ENCODE assay signal across 8 mouse cellular contexts in genomic region chr5:45521601-45522000, GRCm38 (mm10). TPM values are rescaled to one million over a fixed set of nuclear protein-coding genes. Genes with fewer than 3 reads are reported as not detected.
A peak's percentile ranks its signal among the peaks of the same experiment; 100 is the strongest.
DNase-seq lines count a peak whose midpoint lies in the region; ATAC-seq lines count a peak whose summit lies in the region.
"Had no signal": no experiment of that assay in that cellular context is flagged by ENCODE, and none has a peak within 500 bp of the region (broad histone marks: within the 10 kb centered on the region; RNA-seq: fewer than 3 reads in every experiment).

No protein-coding gene starts in this region.

- H3K4me2 ChIP-seq in neural tube, embryonic 11.5 days (ENCODE audit: low read depth): peak overlapping the region; percentile 75; the same call in 1 of the 2 replicates
- H3K4me2 ChIP-seq in forebrain, embryonic 16.5 days (ENCODE audit: low read length): peak overlapping the region; percentile 98; the same call in 1 of the 2 replicates
- H3K4me2 ChIP-seq in liver, embryonic 13.5 days: peak overlapping the region; percentile 88

- no peaks in the 10 kb centered on the region for H3K9me3 ChIP-seq in neural tube, embryonic 11.5 days (ENCODE audit: control insufficient read depth, low read length)
- no peaks in the 10 kb centered on the region for H3K9me3 ChIP-seq in forebrain, embryonic 16.5 days (ENCODE audit: control insufficient read depth, low read length)
- no peaks in the 10 kb centered on the region for H3K9me3 ChIP-seq in liver, embryonic 13.5 days (replicated peaks)

- no peaks in the 10 kb centered on the region for H3K36me3 ChIP-seq in neural tube, embryonic 11.5 days (ENCODE audit: control insufficient read depth, insufficient read depth, low read length)
- peaks cover 8% of the 10 kb centered on the region for H3K36me3 ChIP-seq in forebrain, embryonic 16.5 days (ENCODE audit: control insufficient read depth, insufficient read depth)
- peaks cover 32% of the 10 kb centered on the region for H3K36me3 ChIP-seq in liver, embryonic 13.5 days

- H3K27ac ChIP-seq in neural tube, embryonic 11.5 days (ENCODE audit: low read depth, low read length): no peak overlapping the region
- H3K27ac ChIP-seq in forebrain, embryonic 16.5 days (ENCODE audit: low read length): no peak overlapping the region
- H3K27ac ChIP-seq in liver, embryonic 13.5 days: no peak overlapping the region

- 0 out of 2 replicates have a peak overlapping the region, but pooled peaks have one; percentile 69 for H3K4me3 ChIP-seq in neural tube, embryonic 11.5 days (ENCODE audit: low read depth, low read length)
- H3K4me3 ChIP-seq in forebrain, embryonic 16.5 days (replicated peaks; ENCODE audit: low read length): no peak overlapping the region
- peak overlapping the region; percentile 80 for H3K4me3 ChIP-seq in liver, embryonic 13.5 days (replicated peaks)

- DNase-seq in neural tube, embryonic 11.5 days (ENCODE audit: low spot score): no peak
- DNase-seq in neural tube, embryonic 10.5 days (ENCODE audit: extremely low spot score, low spot score): no peak
- no peak for DNase-seq in liver, embryonic 13.5 days
- no peak for DNase-seq in left cerebral cortex, postnatal 10 days (ENCODE audit: extremely low spot score in 1 of 2, low spot score in 2 of 2)
- no peak for DNase-seq in cerebellum, postnatal 4 days (ENCODE audit: low spot score in 2 of 2)
- DNase-seq: thymus, adult 2 months had no signal

- 95% methylated on average over 6 of the region's 6 CpGs for WGBS in neural tube, embryonic 11.5 days
- 90% methylated on average over 6 of the region's 6 CpGs for WGBS in forebrain, embryonic 16.5 days
- WGBS in liver, embryonic 13.5 days (ENCODE audit: insufficient replicate concordance): 71% methylated on average over 6 of the region's 6 CpGs

- no peaks in the 10 kb centered on the region for H3K27me3 ChIP-seq in neural tube, embryonic 11.5 days (ENCODE audit: control insufficient read depth, insufficient read depth, low read length)
- no peaks in the 10 kb centered on the region for H3K27me3 ChIP-seq in forebrain, embryonic 16.5 days (replicated peaks; ENCODE audit: control insufficient read depth, insufficient read depth, low read length)
- H3K27me3 ChIP-seq in liver, embryonic 13.5 days: no peaks in the 10 kb centered on the region

- no peak overlapping the region for H3K9ac ChIP-seq in neural tube, embryonic 11.5 days (ENCODE audit: low read length)
- no peak overlapping the region for H3K9ac ChIP-seq in forebrain, embryonic 16.5 days (replicated peaks; ENCODE audit: low read depth, low read length)
- H3K9ac ChIP-seq in liver, embryonic 13.5 days: peak overlapping the region; percentile 83

- H3K4me1 ChIP-seq in neural tube, embryonic 11.5 days (ENCODE audit: control insufficient read depth, insufficient read depth, low read length): peaks cover 3% of the 10 kb centered on the region; the same call in 1 of the 2 replicates
- peaks cover 17% of the 10 kb centered on the region for H3K4me1 ChIP-seq in forebrain, embryonic 16.5 days (replicated peaks; ENCODE audit: control insufficient read depth, insufficient read depth, low read length)
- H3K4me1 ChIP-seq in liver, embryonic 13.5 days (replicated peaks): peaks cover 18% of the 10 kb centered on the region

- ATAC-seq in neural tube, embryonic 11.5 days (ENCODE audit: insufficient read depth, low FRiP score, low TSS enrichment): no peak
- no peak for ATAC-seq in forebrain, embryonic 16.5 days
- ATAC-seq in liver, embryonic 13.5 days (ENCODE audit: low read depth): no peak
- no peak for ATAC-seq in granulocyte monocyte progenitor cell, adult 5-6 weeks (replicated peaks; ENCODE audit: poor library complexity, severe bottlenecking)

- intact Hi-C loops in left cerebral cortex, postnatal 10 days (cut with DNase I): no loop called here

RNA-seq across cellular contexts. Expression of gene Med28, which starts 1.6 kb away (rescaled TPM):
- 281 and 285 TPM in 2 replicates for polyA plus RNA-seq in neural tube, embryonic 11.5 days (2014; fragmentation: Nextera tagmentation; extraction: Ambion mirVana)
- polyA plus RNA-seq in forebrain, embryonic 16.5 days (2015; fragmentation: Nextera tagmentation; extraction: Ambion mirVana): 269 and 289 TPM in 2 replicates
- 129 and 133 TPM in 2 replicates for polyA plus RNA-seq in liver, embryonic 13.5 days (2015; fragmentation: Nextera tagmentation; extraction: Ambion mirVana)
- 10 to 100 TPM; 81.9 to 83.8 TPM for total RNA-seq in left cerebral cortex, postnatal 10 days (2021)
- total RNA-seq in granulocyte monocyte progenitor cell, adult 5-6 weeks (2014; fragmentation: Nextera tagmentation): 78.5 and 86.0 TPM in 2 replicates
- total RNA-seq in granulocyte monocyte progenitor cell, adult 5-6 weeks (2017): 48.9 and 57.0 TPM in 2 replicates

RNA-seq across cellular contexts. Expression of gene Lap3, which starts 28.4 kb away (rescaled TPM):
- polyA plus RNA-seq in neural tube, embryonic 11.5 days (2014; fragmentation: Nextera tagmentation; extraction: Ambion mirVana): 76.3 and 81.2 TPM in 2 replicates
- polyA plus RNA-seq in forebrain, embryonic 16.5 days (2015; fragmentation: Nextera tagmentation; extraction: Ambion mirVana): 35.4 and 41.9 TPM in 2 replicates
- polyA plus RNA-seq in liver, embryonic 13.5 days (2015; fragmentation: Nextera tagmentation; extraction: Ambion mirVana): 55.3 and 65.7 TPM in 2 replicates
- total RNA-seq in left cerebral cortex, postnatal 10 days (2021): 10 to 100 TPM; 37.3 to 39.5 TPM
- total RNA-seq in granulocyte monocyte progenitor cell, adult 5-6 weeks (2014; fragmentation: Nextera tagmentation): 52.4 and 54.4 TPM in 2 replicates
- total RNA-seq in granulocyte monocyte progenitor cell, adult 5-6 weeks (2017): 59.8 and 68.8 TPM in 2 replicates
